Mouse (Mus musculus) ovary, postnatal 10 days (tissue): ENCODE data around the gene Gm13275.
"Not testable (repeated sequence)": the region's sequence is repeated elsewhere in the genome, so short reads cannot be mapped to it uniquely, and the experiment has no call there.

Experiments used
- DNase-seq: peaks from one replicate; pipeline ENCODE4 v3.0.0; 2022; ENCODE audit warnings: low spot score

Gm13275 gene

GRCm38 (mm10) chr4:88793936-88794675 is at the start of gene Gm13275:
Gm13275 (plus strand) TSS chr4:88794487.
- peak; percentile 96 for DNase-seq

- no peak for DNase-seq
Observed at GRCm38 (mm10) chr4:88749926-88750325, 44.4 kb upstream of the Gm13275 start.

- peak; percentile 90 for DNase-seq
Observed at GRCm38 (mm10) chr4:88754818-88755340, 39.4 kb upstream of the Gm13275 start, which contains the start of gene Gm13271. Gm13271 (plus strand) TSS chr4:88754868.

- peak; percentile 18 for DNase-seq
Observed at GRCm38 (mm10) chr4:88756581-88757513, 37.4 kb upstream of the Gm13275 start.

- peak; percentile 99 for DNase-seq
Observed at GRCm38 (mm10) chr4:88757628-88758031, 36.7 kb upstream of the Gm13275 start.

GRCm38 (mm10) chr4:88758751-88759150 is 35.5 kb upstream of the Gm13275 start:
- DNase-seq: not testable (repeated sequence)

- DNase-seq: peak; percentile 47
Observed at GRCm38 (mm10) chr4:88759610-88760268, 34.5 kb upstream of the Gm13275 start, which contains the start of gene Gm13283. Gm13283 (plus strand) TSS chr4:88760119.

- DNase-seq: peak; percentile 24
Observed at GRCm38 (mm10) chr4:88760431-88760830, 33.9 kb upstream of the Gm13275 start.

- peak; percentile 88 for DNase-seq
Observed at GRCm38 (mm10) chr4:88761776-88762175, 32.5 kb upstream of the Gm13275 start.

- not testable (repeated sequence) for DNase-seq
Observed at GRCm38 (mm10) chr4:88762341-88762740, 31.9 kb upstream of the Gm13275 start.

GRCm38 (mm10) chr4:88763384-88764018 is 30.8 kb upstream of the Gm13275 start:
- peak; percentile 8 for DNase-seq

GRCm38 (mm10) chr4:88773534-88773933 is 20.8 kb upstream of the Gm13275 start, which contains the start of gene Gm13290:
Gm13290 (plus strand) TSS chr4:88773834.
- not testable (repeated sequence) for DNase-seq

- not testable (repeated sequence) for DNase-seq
Observed at GRCm38 (mm10) chr4:88776622-88777021, 17.7 kb upstream of the Gm13275 start, which contains the start of gene Gm13289. Gm13289 (plus strand) TSS chr4:88776922.

GRCm38 (mm10) chr4:88779550-88779949 is 14.7 kb upstream of the Gm13275 start, which contains the start of gene Gm13272:
Gm13272 (plus strand) TSS chr4:88779850.
- DNase-seq: not testable (repeated sequence)

- not testable (repeated sequence) for DNase-seq
Observed at GRCm38 (mm10) chr4:88780320-88780719, 14.0 kb upstream of the Gm13275 start.

- DNase-seq: not testable (repeated sequence)
Observed at GRCm38 (mm10) chr4:88781831-88782230, 12.5 kb upstream of the Gm13275 start, which contains the start of gene Ifnz. Ifnz (plus strand) TSS chr4:88782131.

- DNase-seq: not testable (repeated sequence)
Observed at GRCm38 (mm10) chr4:88782335-88782734, 12.0 kb upstream of the Gm13275 start.

- not testable (repeated sequence) for DNase-seq
Observed at GRCm38 (mm10) chr4:88785409-88785808, 8.9 kb upstream of the Gm13275 start, which contains the start of gene Gm13276. Gm13276 (plus strand) TSS chr4:88785709.

GRCm38 (mm10) chr4:88788402-88788801 is 5.9 kb upstream of the Gm13275 start, which contains the start of gene Gm13277:
Gm13277 (plus strand) TSS chr4:88788632.
- DNase-seq: not testable (repeated sequence)

- not testable (repeated sequence) for DNase-seq
Observed at GRCm38 (mm10) chr4:88791250-88791649, 3.0 kb upstream of the Gm13275 start, which contains the start of gene Gm13278. Gm13278 (plus strand) TSS chr4:88791550.
